Mouse (Mus musculus) embryonic fibroblast, embryonic 13.5 days (primary cell): ENCODE measurements around the gene Hoxa6. TPM values are rescaled to one million over a fixed set of nuclear protein-coding genes. Genes with fewer than 3 reads are reported as not detected.

Source experiments
- H3K27ac ChIP-seq: 2 replicates; pipeline ENCODE4 v1.5.1; 2012; ENCODE audit warnings: low read length, control low read depth, inconsistent platforms; ENCODE audit not compliant: insufficient read depth
- H3K4me1 ChIP-seq: 2 replicates; pipeline ENCODE4 v1.6.1; 2011; ENCODE audit warnings: low read length; ENCODE audit not compliant: control insufficient read depth, insufficient read depth
- H3K4me3 ChIP-seq: 2 replicates; pipeline ENCODE4 v1.5.1; 2011; ENCODE audit warnings: mild to moderate bottlenecking, control low read depth, low read length; ENCODE audit not compliant: insufficient read depth
- CTCF ChIP-seq: IDR thresholded peaks from 2 replicates; pipeline ENCODE4 v1.5.1; 2011; ENCODE audit warnings: mild to moderate bottlenecking, control low read depth, low read length, moderate library complexity, borderline replicate concordance; ENCODE audit not compliant: insufficient read depth
- POLR2A ChIP-seq: IDR thresholded peaks from 2 replicates; pipeline ENCODE4 v1.6.1; 2011; ENCODE audit warnings: low read depth, mild to moderate bottlenecking, control low read depth, low read length, moderate library complexity
- polyA plus RNA-seq: library from polyadenylated mRNA; stranded (reverse); fragments of >200 nt; gene quantifications from 2 replicates; pipeline ENCODE4 v1.2.4, GENCODE M21; 2011; ENCODE audit warnings: low read depth; ENCODE audit not compliant: missing spikeins, insufficient read length

Gene Hoxa6
- 2.8 and 4.2 TPM in 2 replicates for polyA plus RNA-seq

DNA sequence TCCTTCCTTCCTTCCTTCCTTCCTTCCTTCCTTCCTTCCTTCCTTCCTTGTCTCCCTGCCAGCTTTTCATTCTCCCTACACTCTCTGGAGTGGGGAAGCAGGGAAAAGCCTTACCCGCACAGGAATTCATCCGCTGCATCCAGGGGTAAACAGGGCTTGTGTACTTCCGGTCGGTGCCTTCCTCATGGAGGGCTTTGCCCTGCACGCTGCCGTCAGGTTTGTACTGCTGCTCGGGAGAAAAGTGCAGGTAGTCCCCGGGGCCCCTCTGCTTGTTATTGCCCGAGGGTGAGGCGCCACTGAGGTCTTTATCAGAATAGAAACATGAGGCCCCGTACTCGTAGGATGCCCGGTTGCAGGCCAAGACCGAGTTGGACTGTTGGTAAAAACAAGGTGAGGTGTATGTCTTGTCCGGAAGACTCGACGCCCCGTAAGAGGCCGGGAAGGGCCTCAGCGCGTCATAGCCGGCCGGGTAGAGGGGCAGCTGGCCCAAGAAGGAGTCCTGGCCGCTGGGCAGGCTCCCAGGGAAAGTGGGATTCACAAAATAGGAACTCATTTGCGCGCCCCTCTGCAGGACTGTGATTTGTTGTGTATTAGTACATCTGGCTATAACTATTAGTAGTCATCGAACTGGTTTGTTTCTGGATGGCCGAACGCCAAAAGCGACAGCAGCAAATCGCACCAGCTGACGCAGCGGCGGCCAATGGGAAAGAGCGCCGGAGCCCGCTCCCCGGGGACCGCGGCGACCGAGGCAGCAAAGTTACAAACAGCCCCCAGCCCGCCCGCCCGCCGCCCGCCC lies at the start of gene Hoxa6:
Gene Hoxa6 (minus strand): TSS at position 651 of the 796 bp plus-strand sequence.
- H3K4me1 ChIP-seq: no peaks in the 10 kb centered on the region
- TF ChIP-seq CTCF (no peak), POLR2A (no peak)
- H3K27ac ChIP-seq: no peak within 1 kb of the TSS; the same call in 1 of the 2 replicates
- peak within 1 kb of the TSS; percentile 33 for H3K4me3 ChIP-seq

DNA sequence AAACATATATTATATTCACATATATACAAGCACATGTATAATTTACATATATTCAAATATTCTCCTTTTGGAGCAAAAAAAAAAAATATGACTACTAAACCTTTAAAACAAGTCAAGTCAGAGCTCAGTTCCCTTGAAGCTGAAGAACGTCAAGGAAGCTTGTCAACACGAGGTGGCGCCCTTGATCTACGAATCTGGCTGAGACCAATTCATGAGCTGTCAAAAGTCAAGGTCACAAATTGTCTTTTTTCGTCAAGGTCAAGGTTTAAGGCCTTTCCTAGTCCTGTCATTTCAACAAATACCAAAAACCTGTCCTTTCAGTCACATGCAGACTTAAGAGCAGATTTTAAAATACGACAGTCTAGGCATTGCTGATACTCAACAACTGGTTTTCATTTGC lies 48.4 kb upstream of the Hoxa6 start:
- H3K27ac ChIP-seq: no peak overlapping the region
- no peak overlapping the region for H3K4me3 ChIP-seq
- no peak for TF ChIP-seq POLR2A
- peak; percentile 69; the same call in 1 of the 2 replicates for TF ChIP-seq CTCF
- H3K4me1 ChIP-seq: no peaks in the 10 kb centered on the region

DNA sequence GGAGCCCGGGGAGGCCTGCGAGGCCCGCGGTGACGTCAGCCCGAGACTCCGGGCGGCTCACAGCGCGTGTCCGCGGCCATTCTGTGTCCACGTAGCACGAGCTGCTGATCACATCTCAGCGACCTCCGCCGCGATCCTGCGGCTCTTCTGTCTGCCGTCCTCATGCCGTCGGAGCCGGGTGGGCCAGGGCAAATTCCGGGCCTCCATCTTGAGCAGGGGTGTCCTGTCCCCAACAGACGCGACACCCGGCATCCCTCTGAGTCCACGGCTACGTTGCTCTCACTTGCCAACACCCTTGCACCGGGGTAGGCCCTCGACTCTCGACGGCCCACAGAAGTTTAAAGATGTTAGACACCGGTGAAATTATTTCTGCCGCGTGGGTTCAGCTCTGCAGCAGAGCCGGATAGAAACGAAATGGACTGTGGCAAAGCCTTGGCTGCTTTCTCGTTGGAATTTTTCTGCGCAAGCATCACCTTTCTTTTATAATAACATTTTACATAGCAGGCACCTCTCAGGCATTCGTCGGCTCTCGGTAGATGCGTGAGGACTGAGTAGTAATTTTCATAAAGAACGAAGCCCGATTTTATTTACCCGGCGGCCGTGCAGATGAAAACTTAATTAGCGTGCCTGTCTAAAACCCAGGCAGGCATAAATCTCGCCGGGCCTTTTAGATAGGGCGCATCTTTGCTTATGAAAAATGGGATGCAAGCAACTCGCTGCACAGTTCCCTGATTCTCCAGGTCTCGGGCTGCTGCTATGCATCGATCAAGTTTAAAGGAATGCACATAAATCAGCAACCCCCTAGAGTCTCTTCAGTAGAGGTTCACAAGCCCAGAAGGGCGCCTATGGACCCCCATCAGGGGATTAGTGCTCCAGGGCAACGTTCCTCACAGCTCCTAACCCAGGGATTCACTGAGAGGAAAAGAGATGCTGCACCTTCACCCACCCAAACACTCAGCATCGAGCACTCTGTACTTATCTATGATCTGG lies 45.3 kb upstream of the Hoxa6 start:
- H3K4me3 ChIP-seq: peak overlapping the region; percentile 10; the same call in 1 of the 2 replicates
- TF ChIP-seq POLR2A: no peak
- H3K27ac ChIP-seq: no peak overlapping the region
- H3K4me1 ChIP-seq: no peaks in the 10 kb centered on the region

DNA sequence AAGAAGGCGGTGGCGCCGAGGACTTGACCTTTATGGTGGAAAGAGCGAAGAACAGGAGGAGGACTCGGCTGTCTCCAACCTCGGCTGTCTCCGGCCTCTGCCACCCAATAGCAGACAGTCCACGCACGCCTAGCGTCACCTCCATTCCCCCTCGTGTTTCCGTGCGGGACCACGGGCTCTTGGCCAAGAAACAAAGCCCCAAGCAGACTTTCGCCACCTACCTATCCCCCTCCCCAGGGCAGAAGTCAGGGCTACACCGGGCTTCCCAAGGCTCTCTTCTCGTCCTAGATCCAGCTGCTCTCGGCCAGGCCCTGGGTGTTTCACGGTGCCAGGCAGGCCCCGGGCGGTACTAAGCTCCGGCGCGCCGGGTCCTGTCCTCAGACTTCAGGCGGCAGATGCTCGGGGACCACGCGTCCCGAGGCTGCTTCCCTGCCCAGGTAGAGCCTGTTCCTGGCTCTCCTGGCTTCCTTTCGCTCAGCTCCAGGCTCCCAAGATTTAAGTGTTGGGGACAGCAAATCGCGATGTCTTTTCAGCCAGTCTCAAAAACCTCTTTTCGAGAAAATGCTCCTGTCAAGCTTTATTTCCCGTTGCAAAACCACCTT lies 44.4 kb upstream of the Hoxa6 start:
- no peak for TF ChIP-seq CTCF
- no peak overlapping the region for H3K27ac ChIP-seq
- H3K4me1 ChIP-seq: no peaks in the 10 kb centered on the region
- H3K4me3 ChIP-seq: peak overlapping the region; percentile 10; the same call in 1 of the 2 replicates

DNA sequence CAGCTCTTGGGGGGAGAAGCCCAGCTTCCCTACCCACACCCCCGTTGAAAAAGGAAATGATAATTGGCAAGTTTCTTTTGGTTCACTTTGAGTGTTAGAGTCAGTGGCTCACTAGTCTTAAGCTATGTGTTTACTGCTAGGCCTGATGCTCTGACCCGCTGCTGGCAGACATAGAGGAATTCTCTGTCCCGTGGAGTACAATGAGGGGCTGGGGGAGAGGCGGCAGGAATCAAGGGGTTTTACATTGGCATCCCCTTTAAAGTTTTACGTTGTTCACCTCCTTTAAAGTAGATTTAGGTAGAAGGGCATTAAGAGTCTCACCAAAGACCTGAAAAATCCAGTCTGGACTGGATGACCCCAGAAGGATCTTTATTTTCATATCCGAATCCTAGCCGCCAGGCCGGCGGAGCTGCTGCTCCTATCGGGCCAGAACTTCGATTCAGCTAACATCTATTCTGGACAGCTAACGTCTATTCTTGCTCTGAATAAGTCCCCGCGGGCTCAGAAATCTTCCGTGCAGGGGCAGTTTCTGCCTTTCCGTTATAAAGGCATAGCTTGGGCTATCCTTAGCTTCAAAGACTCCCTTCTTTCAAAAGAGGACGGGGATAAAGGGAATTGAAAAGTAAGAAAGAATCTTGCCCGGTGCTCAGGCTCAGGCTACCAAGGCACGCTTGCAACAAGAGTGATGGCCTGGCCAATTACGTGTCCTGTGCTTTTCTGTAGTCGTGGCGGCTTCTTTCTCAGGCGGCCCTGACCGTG lies 43.7 kb upstream of the Hoxa6 start:
- Histone ChIP-seq H3K27ac (no peak overlapping the region), H3K4me3 (peak overlapping the region; percentile 10; the same call in 1 of the 2 replicates), H3K4me1 (no peaks in the 10 kb centered on the region)
- TF ChIP-seq POLR2A: no peak
- TF ChIP-seq CTCF: no peak

DNA sequence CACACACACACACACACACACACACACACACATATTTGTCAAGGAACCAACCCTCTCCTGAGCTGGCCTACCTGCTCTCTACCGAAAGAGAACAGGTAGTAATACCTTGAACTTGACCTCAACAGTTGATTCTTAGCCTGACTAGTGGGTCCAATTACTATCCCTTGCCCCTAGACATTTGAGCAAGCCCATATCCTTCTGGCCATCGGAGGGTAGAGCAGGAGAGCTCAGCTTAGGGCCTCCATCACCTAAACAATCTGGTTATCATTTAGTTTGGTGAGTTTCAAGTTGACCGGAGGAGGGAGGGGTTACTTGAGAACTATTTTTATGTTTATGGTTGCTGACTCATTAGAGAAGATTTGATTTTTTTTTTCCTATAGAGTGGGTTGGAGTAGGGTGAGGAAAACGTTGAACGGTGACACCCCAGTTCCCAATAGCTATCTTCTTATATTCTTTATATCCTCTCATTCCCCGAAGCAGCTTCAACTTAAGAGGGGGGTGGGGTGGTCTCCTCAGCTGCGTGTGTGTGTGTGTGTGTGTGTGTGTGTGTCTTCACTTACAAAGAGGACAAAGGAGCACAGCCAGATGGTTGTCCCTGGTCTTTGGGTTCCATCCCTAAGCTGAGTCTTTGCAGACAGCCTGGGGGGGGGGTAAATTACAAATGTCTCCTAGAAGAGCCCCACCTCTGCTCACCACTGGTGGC lies 42.8 kb upstream of the Hoxa6 start:
- H3K27ac ChIP-seq: peak overlapping the region; percentile 19; the same call in 1 of the 2 replicates
- no peak for TF ChIP-seq CTCF
- TF ChIP-seq POLR2A: no peak
- H3K4me1 ChIP-seq: no peaks in the 10 kb centered on the region
- no peak overlapping the region for H3K4me3 ChIP-seq

DNA sequence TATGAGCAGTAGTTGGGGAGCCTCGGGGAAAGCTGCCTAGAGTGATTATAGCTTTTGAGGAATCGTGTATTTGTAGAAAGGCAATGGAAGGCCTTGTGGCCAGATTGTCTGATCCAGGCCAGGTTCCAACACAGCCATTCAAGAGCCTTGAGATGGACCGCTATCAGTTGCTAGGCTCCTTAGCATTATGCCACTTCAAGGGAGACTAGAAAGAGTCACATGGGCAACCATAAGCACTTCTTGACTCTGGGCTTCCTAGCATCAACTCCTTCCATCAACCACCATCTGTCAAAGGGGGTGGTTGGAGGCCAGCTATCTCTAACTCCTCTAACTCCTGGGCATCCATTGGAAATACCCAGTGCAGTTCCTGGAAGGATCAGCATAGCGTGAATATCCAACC lies 41.3 kb upstream of the Hoxa6 start:
- H3K4me3 ChIP-seq: no peak overlapping the region
- TF ChIP-seq CTCF: no peak
- no peak for TF ChIP-seq POLR2A
- peak overlapping the region; percentile 60; the same call in 1 of the 2 replicates for H3K27ac ChIP-seq
- no peaks in the 10 kb centered on the region for H3K4me1 ChIP-seq

DNA sequence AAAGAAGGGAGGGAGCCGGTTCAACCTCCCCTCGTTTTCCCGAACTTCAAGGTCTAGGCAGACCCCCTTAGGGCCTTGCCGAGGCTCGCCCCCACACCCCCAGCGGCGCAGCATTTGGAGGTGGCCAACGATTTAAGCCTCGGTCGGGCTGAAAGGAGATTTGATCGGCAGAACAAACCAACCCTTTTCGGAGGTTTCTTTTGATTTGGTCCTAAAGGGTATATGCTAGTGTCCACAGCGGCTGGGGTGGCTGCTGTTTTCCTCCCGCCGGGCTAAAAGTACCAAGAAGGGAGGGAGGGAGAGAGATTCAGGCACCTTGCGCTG lies 40.9 kb upstream of the Hoxa6 start:
- Histone ChIP-seq H3K27ac (peak overlapping the region; percentile 60), H3K4me3 (peak overlapping the region; percentile 24), H3K4me1 (no peaks in the 10 kb centered on the region)
- no peak for TF ChIP-seq POLR2A
- TF ChIP-seq CTCF: no peak
